7 mouse cellular contexts compared by ENCODE assay signal in genomic region chr11:89060423-89061089, GRCm38 (mm10). TPM values are rescaled to one million over a fixed set of nuclear protein-coding genes. Genes with fewer than 3 reads are reported as not detected.
DNase-seq lines count a peak whose midpoint lies in the region; ATAC-seq lines count a peak whose summit lies in the region.

No protein-coding gene starts in this region.

- peak; percentile 97 for ATAC-seq in intestine, embryonic 15.5 days

- no peaks in the 10 kb centered on the region for H3K36me3 ChIP-seq in intestine, embryonic 15.5 days
- peaks cover 8% of the 10 kb centered on the region for H3K36me3 ChIP-seq in midbrain, embryonic 10.5 days

- peak overlapping the region; percentile 72 for H3K27ac ChIP-seq in intestine, embryonic 15.5 days
- peak overlapping the region; percentile 89 for H3K27ac ChIP-seq in midbrain, embryonic 10.5 days (replicated peaks)

- peaks cover 24% of the 10 kb centered on the region for H3K4me1 ChIP-seq in intestine, embryonic 15.5 days (replicated peaks)
- H3K4me1 ChIP-seq in midbrain, embryonic 10.5 days = peaks cover 28% of the 10 kb centered on the region

- DNase-seq in adrenal gland, adult (ENCODE audit: inconsistent age in 2 of 2, low spot score in 1 of 2) = peak; percentile 95 to 97
- peak; percentile 92 for DNase-seq in embryo, embryonic 10.5 days (ENCODE audit: low spot score)
- DNase-seq in gastrocnemius, postnatal 25 days = peak; percentile 86
- DNase-seq in left cerebral cortex, postnatal 25 days (ENCODE audit: low spot score in 2 of 2) = peak; percentile 91 to 95
- DNase-seq in midbrain, embryonic 10.5 days (ENCODE audit: low spot score) = peak; percentile 90
- peak; percentile 84 for DNase-seq in right cerebral cortex, postnatal 4 days

- peak overlapping the region; percentile 90 for H3K4me3 ChIP-seq in intestine, embryonic 15.5 days (replicated peaks)
- peak overlapping the region; percentile 94 for H3K4me3 ChIP-seq in midbrain, embryonic 10.5 days

- no peaks in the 10 kb centered on the region for H3K27me3 ChIP-seq in intestine, embryonic 15.5 days (replicated peaks)
- no peaks in the 10 kb centered on the region for H3K27me3 ChIP-seq in midbrain, embryonic 10.5 days (ENCODE audit: low read depth, poor library complexity, severe bottlenecking)

- H3K9me3 ChIP-seq in intestine, embryonic 15.5 days = no peaks in the 10 kb centered on the region
- no peaks in the 10 kb centered on the region for H3K9me3 ChIP-seq in midbrain, embryonic 10.5 days (replicated peaks)

- H3K9ac ChIP-seq in intestine, embryonic 15.5 days = peak overlapping the region; percentile 78

- under 1% methylated on average over 63 of the region's 63 CpGs for WGBS in intestine, embryonic 15.5 days
- WGBS in midbrain, embryonic 10.5 days = under 1% methylated on average over 63 of the region's 63 CpGs

- peak overlapping the region; percentile 93 for H3K4me2 ChIP-seq in intestine, embryonic 15.5 days (replicated peaks)

- intact Hi-C loops in left cerebral cortex, postnatal 25 days (cut with DNase I) = no loop called here

RNA-seq across cellular contexts. Expression of gene Dgke, which starts 6.1 kb away (rescaled TPM):
- total RNA-seq in gastrocnemius, postnatal 25 days (2021) = 1 to 10 TPM; 2.5 to 2.7 TPM
- 3.2 TPM in 2 replicates for polyA plus RNA-seq in intestine, embryonic 15.5 days (2015; fragmentation: Nextera tagmentation; extraction: Ambion mirVana)
- total RNA-seq in left cerebral cortex, postnatal 25 days (2021) = 10 to 100 TPM; 51.0 to 53.0 TPM
- 4.2 and 6.1 TPM in 2 replicates for polyA plus RNA-seq in midbrain, embryonic 10.5 days (2016; fragmentation: Nextera tagmentation; extraction: Ambion mirVana)

RNA-seq across cellular contexts. Expression of gene Gm525, which starts 13.1 kb away (rescaled TPM):
- not detected for total RNA-seq in gastrocnemius, postnatal 25 days (2021)
- 1.1 and 1.8 TPM in 2 replicates for polyA plus RNA-seq in intestine, embryonic 15.5 days (2015; fragmentation: Nextera tagmentation; extraction: Ambion mirVana)
- not detected for total RNA-seq in left cerebral cortex, postnatal 25 days (2021)
- not detected in 2 replicates for polyA plus RNA-seq in midbrain, embryonic 10.5 days (2016; fragmentation: Nextera tagmentation; extraction: Ambion mirVana)

Comparison
In these comparisons a context has a peak if more than half of its experiments do, and no peak if none do; other contexts are left out.
1. Peak in every context shown above with its lines: DNase-seq, ATAC-seq, H3K4me3 ChIP-seq and H3K27ac ChIP-seq.
2. RNA of gene Dgke, which starts 6.1 kb away (total RNA-seq): 51.0 to 53.0 TPM in left cerebral cortex, postnatal 25 days; 2.5 to 2.7 TPM in gastrocnemius, postnatal 25 days; every median in the first group is over 10 times any median in the second.